Mouse (Mus musculus): ENCODE measurements around the gene Fasn. TPM values are rescaled to one million over a fixed set of nuclear protein-coding genes. Genes with fewer than 3 reads are reported as not detected.
"Not testable (repeated sequence)": the region's sequence is repeated elsewhere in the genome, so short reads cannot be mapped to it uniquely, and the experiment has no call there.

The Fasn gene
- polyA plus RNA-seq, 1 experiment from 2014 or later: 45.5 TPM

- not testable (repeated sequence) for H3K9ac ChIP-seq; H3K4me2 ChIP-seq; H3K9me3 ChIP-seq; H3K4me3 ChIP-seq; H3K36me3 ChIP-seq; H3K4me1 ChIP-seq; ATAC-seq (ENCODE audit: insufficient number of reproducible peaks, low FRiP score, low TSS enrichment, low read depth); H3K27ac ChIP-seq; H3K27me3 ChIP-seq
- 71% methylated on average over 4 of the region's 7 CpGs for WGBS
These were observed 57.3 kb downstream of the Fasn start for GRCm38 (mm10) chr11:120767023-120767422.

GRCm38 (mm10) chr11:120763121-120763999, 61.0 kb downstream of the Fasn start:
- not testable (repeated sequence) for H3K4me3 ChIP-seq; ATAC-seq (ENCODE audit: insufficient number of reproducible peaks, low FRiP score, low TSS enrichment, low read depth); H3K27ac ChIP-seq; H3K4me1 ChIP-seq; H3K9me3 ChIP-seq; H3K9ac ChIP-seq; H3K27me3 ChIP-seq; H3K36me3 ChIP-seq
- 0 out of 2 replicates have a peak overlapping the region, but pooled peaks have one; percentile 10 for H3K4me2 ChIP-seq
- 19% methylated on average over 5 of the region's 23 CpGs for WGBS

DNA sequence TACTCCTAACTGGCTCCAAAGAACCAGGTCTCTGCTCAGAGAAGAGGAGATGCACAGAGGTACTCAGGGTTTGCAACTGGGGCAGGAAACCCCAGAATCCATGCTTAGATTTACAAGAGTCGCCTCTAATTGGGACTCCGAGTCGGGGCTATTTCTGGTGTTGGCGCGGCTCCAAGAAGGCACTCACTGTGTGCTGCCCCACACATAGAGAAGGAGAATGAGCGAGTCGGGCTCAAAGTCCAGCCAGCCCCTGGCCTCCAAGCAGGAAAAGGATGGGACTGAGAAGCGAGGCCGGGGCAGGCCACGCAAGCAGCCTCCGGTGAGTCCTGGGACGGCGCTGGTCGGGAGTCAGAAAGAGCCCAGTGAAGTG, 61.7 kb downstream of the Fasn start, which contains the start of gene Hmga1b:
Gene Hmga1b, plus strand, starts transcription at position 123 of the 370 bp plus-strand sequence.
- H3K36me3 ChIP-seq; H3K9me3 ChIP-seq; H3K27ac ChIP-seq; H3K4me1 ChIP-seq; H3K9ac ChIP-seq; H3K4me3 ChIP-seq; H3K27me3 ChIP-seq; ATAC-seq (ENCODE audit: insufficient number of reproducible peaks, low FRiP score, low TSS enrichment, low read depth): not testable (repeated sequence)
- 0 out of 2 replicates have a peak within 1 kb of the TSS, but pooled peaks have one; percentile 10 for H3K4me2 ChIP-seq
- 14% methylated on average over 14 of the region's 14 CpGs for WGBS

DNA sequence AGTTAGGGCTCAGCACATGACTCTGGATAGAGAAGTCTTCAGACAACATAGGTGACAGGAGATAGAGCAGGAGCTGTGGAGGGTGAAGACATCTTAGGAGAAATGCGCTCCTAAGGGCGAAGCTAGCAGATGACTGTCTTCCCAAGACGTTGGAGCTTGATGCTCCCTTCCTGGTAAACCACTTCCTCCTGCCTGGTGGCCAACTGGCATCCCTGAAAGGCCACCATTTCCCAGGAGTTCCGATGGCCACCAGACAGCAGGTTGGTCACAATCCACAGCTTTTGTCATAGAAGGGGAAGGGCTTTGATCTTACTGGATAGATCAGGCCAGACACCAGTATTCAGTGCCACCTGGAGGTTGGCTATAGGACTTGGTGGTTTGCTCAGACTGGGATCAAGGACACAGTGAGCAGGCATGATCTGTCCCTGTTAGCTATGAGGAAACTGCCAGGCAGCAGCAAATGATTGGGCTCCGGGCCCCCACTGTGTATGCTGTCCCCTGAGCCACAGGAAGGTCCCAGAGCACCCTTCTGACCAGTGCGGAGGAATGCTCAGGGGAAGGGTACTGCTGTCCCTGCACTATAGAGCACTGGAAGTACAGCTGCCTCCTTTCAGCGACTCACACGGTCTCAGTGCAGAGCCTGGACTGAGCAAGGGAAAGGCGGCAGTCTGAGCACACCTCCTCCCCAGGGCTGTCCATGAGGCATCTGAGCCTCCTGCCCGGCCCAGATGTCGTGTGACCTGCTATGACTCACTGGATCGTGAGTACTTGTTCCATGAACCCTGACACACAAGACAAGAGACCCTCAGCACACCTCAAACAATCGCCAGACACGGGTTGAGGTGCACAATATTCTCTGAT, 62.3 kb downstream of the Fasn start:
- WGBS: 64% methylated on average over 14 of the region's 14 CpGs
- 0 out of 2 replicates have a peak overlapping the region, but pooled peaks have one; percentile 10 for H3K4me2 ChIP-seq

DNA sequence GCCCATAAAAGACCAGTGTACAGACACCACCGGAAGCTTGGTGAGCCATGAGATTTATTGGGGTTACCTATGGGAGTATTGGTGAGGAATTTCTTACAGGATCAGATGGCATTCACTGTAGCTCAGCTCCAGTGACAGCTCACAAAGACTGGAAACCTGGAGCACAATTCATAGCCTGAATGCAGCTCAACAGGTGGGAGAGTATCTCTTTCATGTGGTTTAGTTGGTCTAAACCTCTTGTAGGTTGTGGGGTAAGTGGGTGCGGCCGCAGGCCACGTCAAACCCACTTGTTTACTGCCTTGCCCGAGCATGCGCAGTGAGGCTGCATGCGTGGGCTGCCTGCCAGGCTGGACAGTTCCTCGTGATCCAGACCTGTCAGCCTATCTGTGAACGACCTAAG, 64.1 kb downstream of the Fasn start:
- 84% methylated on average over 9 of the region's 9 CpGs for WGBS
- ATAC-seq (ENCODE audit: insufficient number of reproducible peaks, low FRiP score, low TSS enrichment, low read depth): no peak
- no peaks in the 10 kb centered on the region for H3K27me3 ChIP-seq

More for the DNA sequence above, 62.3 kb downstream of the Fasn start:
- H3K27me3 ChIP-seq: no peaks in the 10 kb centered on the region
- no peak overlapping the region for H3K27ac ChIP-seq
- no peak overlapping the region for H3K9ac ChIP-seq
- no peaks in the 10 kb centered on the region for H3K36me3 ChIP-seq
- H3K9me3 ChIP-seq: 0 out of 2 replicates have a peak, but pooled peaks cover 6% of the 10 kb centered on the region
- no peak; the same call in 1 of the 2 replicates for ATAC-seq (ENCODE audit: insufficient number of reproducible peaks, low FRiP score, low TSS enrichment, low read depth)
- no peak overlapping the region for H3K4me3 ChIP-seq
- peaks cover 7% of the 10 kb centered on the region; the same call in 1 of the 2 replicates for H3K4me1 ChIP-seq

More for the DNA sequence above, 64.1 kb downstream of the Fasn start:
- Histone ChIP-seq H3K9me3 (0 out of 2 replicates have a peak, but pooled peaks cover 6% of the 10 kb centered on the region), H3K4me1 (peaks cover 7% of the 10 kb centered on the region; the same call in 1 of the 2 replicates), H3K36me3 (no peaks in the 10 kb centered on the region), H3K4me3 (no peak overlapping the region), H3K4me2 (no peak overlapping the region), H3K27ac (no peak overlapping the region), H3K9ac (no peak overlapping the region)

Other genes starting within 250 kb of the Fasn start
- 581 and 641 TPM in 2 replicates for gene Arhgdia, start 242.9 kb downstream of the Fasn start, polyA plus RNA-seq (2015; fragmentation: Nextera tagmentation; extraction: Ambion mirVana)
- gene Alyref, start 226.2 kb downstream of the Fasn start, polyA plus RNA-seq (2015; fragmentation: Nextera tagmentation; extraction: Ambion mirVana): 342 and 405 TPM in 2 replicates
- gene Anapc11, start 226.1 kb downstream of the Fasn start, polyA plus RNA-seq (2015; fragmentation: Nextera tagmentation; extraction: Ambion mirVana): 212 and 215 TPM in 2 replicates
- 2.2 and 2.9 TPM in 2 replicates for gene Npb, start 216.1 kb downstream of the Fasn start, polyA plus RNA-seq (2015; fragmentation: Nextera tagmentation; extraction: Ambion mirVana)
- gene Pcyt2, start 206.6 kb downstream of the Fasn start, polyA plus RNA-seq (2015; fragmentation: Nextera tagmentation; extraction: Ambion mirVana): 130 and 136 TPM in 2 replicates
- 32.9 and 33.4 TPM in 2 replicates for gene Sirt7, start 199.3 kb downstream of the Fasn start, polyA plus RNA-seq (2015; fragmentation: Nextera tagmentation; extraction: Ambion mirVana)
- 26.6 and 32.9 TPM in 2 replicates for gene Mafg, start 190.9 kb downstream of the Fasn start, polyA plus RNA-seq (2015; fragmentation: Nextera tagmentation; extraction: Ambion mirVana)
- gene Pycr1, start 180.8 kb downstream of the Fasn start, polyA plus RNA-seq (2015; fragmentation: Nextera tagmentation; extraction: Ambion mirVana): 61.6 and 72.1 TPM in 2 replicates
- gene Myadml2, start 176.4 kb downstream of the Fasn start, polyA plus RNA-seq (2015; fragmentation: Nextera tagmentation; extraction: Ambion mirVana): 0.61 and 4.0 TPM in 2 replicates
- gene Notum, start 163.4 kb downstream of the Fasn start, polyA plus RNA-seq (2015; fragmentation: Nextera tagmentation; extraction: Ambion mirVana): 4.8 and 5.4 TPM in 2 replicates
- gene Aspscr1, start 151.6 kb downstream of the Fasn start, polyA plus RNA-seq (2015; fragmentation: Nextera tagmentation; extraction: Ambion mirVana): 107 TPM in 2 replicates
- 156 and 166 TPM in 2 replicates for gene Cenpx, start 110.8 kb downstream of the Fasn start, polyA plus RNA-seq (2015; fragmentation: Nextera tagmentation; extraction: Ambion mirVana)
- 63.7 and 65.9 TPM in 2 replicates for gene Lrrc45, start 110.6 kb downstream of the Fasn start, polyA plus RNA-seq (2015; fragmentation: Nextera tagmentation; extraction: Ambion mirVana)
- 44.4 and 56.4 TPM in 2 replicates for gene Rac3, start 103.1 kb downstream of the Fasn start, polyA plus RNA-seq (2015; fragmentation: Nextera tagmentation; extraction: Ambion mirVana)
- gene Dcxr, start 97.3 kb downstream of the Fasn start, polyA plus RNA-seq (2015; fragmentation: Nextera tagmentation; extraction: Ambion mirVana): 18.2 and 20.2 TPM in 2 replicates
- gene Cbr2, start 92.4 kb downstream of the Fasn start, polyA plus RNA-seq (2015; fragmentation: Nextera tagmentation; extraction: Ambion mirVana): 12.6 and 16.7 TPM in 2 replicates
- gene Hmga1b, start 61.8 kb downstream of the Fasn start, polyA plus RNA-seq (2015; fragmentation: Nextera tagmentation; extraction: Ambion mirVana): 2.3 and 3.5 TPM in 2 replicates
- 50.7 TPM in 2 replicates for gene Rfng, start 40.3 kb downstream of the Fasn start, polyA plus RNA-seq (2015; fragmentation: Nextera tagmentation; extraction: Ambion mirVana)
- gene Gps1, start 40.3 kb downstream of the Fasn start, polyA plus RNA-seq (2015; fragmentation: Nextera tagmentation; extraction: Ambion mirVana): 205 and 207 TPM in 2 replicates
- gene Dus1l, start 28.1 kb downstream of the Fasn start, polyA plus RNA-seq (2015; fragmentation: Nextera tagmentation; extraction: Ambion mirVana): 59.0 and 61.9 TPM in 2 replicates
- 4.4 and 4.9 TPM in 2 replicates for gene Ccdc57, start 108.3 kb upstream of the Fasn start, polyA plus RNA-seq (2015; fragmentation: Nextera tagmentation; extraction: Ambion mirVana)
- 92.3 and 95.8 TPM in 2 replicates for gene Slc16a3, start 123.9 kb upstream of the Fasn start, polyA plus RNA-seq (2015; fragmentation: Nextera tagmentation; extraction: Ambion mirVana)
- 104 and 120 TPM in 2 replicates for gene Csnk1d, start 166.8 kb upstream of the Fasn start, polyA plus RNA-seq (2015; fragmentation: Nextera tagmentation; extraction: Ambion mirVana)
- gene Cd7, start 214.9 kb upstream of the Fasn start, polyA plus RNA-seq (2015; fragmentation: Nextera tagmentation; extraction: Ambion mirVana): 0.60 and 0.66 TPM in 2 replicates
- gene Sectm1b, start 239.0 kb upstream of the Fasn start, polyA plus RNA-seq (2015; fragmentation: Nextera tagmentation; extraction: Ambion mirVana): 0.14 TPM in 1 of 2 replicates, not detected in the other